In genomic region chr5:89450798-89451197, GRCm38 (mm10) we compare ENCODE assay signal across 27 mouse cellular contexts. TPM values are rescaled to one million over a fixed set of nuclear protein-coding genes. Genes with fewer than 3 reads are reported as not detected.
DNase-seq lines count a peak whose midpoint lies in the region; ATAC-seq and TF ChIP-seq lines count a peak whose summit lies in the region.
"Had no signal": no experiment of that assay in that cellular context is flagged by ENCODE, and none has a peak within 500 bp of the region (broad histone marks: within the 10 kb centered on the region; RNA-seq: fewer than 3 reads in every experiment).

No protein-coding gene starts in this region.

- no peak for TF ChIP-seq POLR2A in liver, adult 2 months (IDR thresholded peaks at IDR 0.05; ENCODE audit: extremely low read depth, insufficient read depth, low read length)
- no peak for TF ChIP-seq POLR2A in lung, adult 2 months (IDR thresholded peaks at IDR 0.05; ENCODE audit: borderline replicate concordance, extremely low read depth, low read depth, low read length)

- H3K4me1 ChIP-seq in liver, adult 2 months (ENCODE audit: control insufficient read depth, insufficient read depth, low read length), result peaks cover 31% of the 10 kb centered on the region
- no peaks in the 10 kb centered on the region for H3K4me1 ChIP-seq in liver, embryonic 11.5 days (replicated peaks; ENCODE audit: control insufficient read depth, insufficient read depth, low read length)
- no peaks in the 10 kb centered on the region for H3K4me1 ChIP-seq in lung, embryonic 16.5 days (replicated peaks; ENCODE audit: control insufficient read depth, insufficient read depth, low read length)
- H3K4me1 ChIP-seq in lung, adult 2 months (ENCODE audit: control insufficient read depth, insufficient read depth, low read length), result peaks cover 4% of the 10 kb centered on the region; the same call in 1 of the 2 replicates
- H3K4me1 ChIP-seq: embryonic facial prominence, embryonic 10.5 days; embryonic facial prominence, embryonic 12.5 days; forebrain, embryonic 13.5 days; forebrain, embryonic 15.5 days had no signal

- H3K36me3 ChIP-seq in liver, adult 2 months (ENCODE audit: control insufficient read depth, insufficient read depth, low read length), result peaks cover 50% of the 10 kb centered on the region
- H3K36me3 ChIP-seq in liver, embryonic 11.5 days (ENCODE audit: control insufficient read depth, insufficient read depth, low read length), result no peaks in the 10 kb centered on the region
- no peaks in the 10 kb centered on the region for H3K36me3 ChIP-seq in lung, embryonic 16.5 days (ENCODE audit: control insufficient read depth, insufficient read depth, low read length)
- H3K36me3 ChIP-seq: embryonic facial prominence, embryonic 10.5 days; embryonic facial prominence, embryonic 12.5 days; forebrain, embryonic 15.5 days; G1E had no signal

- peak; percentile 94 for DNase-seq in liver, adult 2 months (ENCODE audit: extremely low read depth, low read depth, low spot score)
- no peak for DNase-seq in liver, embryonic 11.5 days (ENCODE audit: low spot score)
- DNase-seq in lung, postnatal 10 days, result no peak
- peak; percentile 41 for DNase-seq in lung, postnatal 25 days (ENCODE audit: low spot score)
- DNase-seq in lung, adult 2 months, result no peak
- DNase-seq: adrenal gland, adult 8-10 months; adrenal gland, postnatal 14 days; adrenal gland, postnatal 36 days; B cell, adult 2 months; cerebellum, adult 11-12 months; cerebellum, adult 2 months; cerebellum, adult 9-10 months; cerebellum, postnatal 10 days; cerebellum, postnatal 25 days had no signal

- no peaks in the 10 kb centered on the region for H3K9me3 ChIP-seq in liver, embryonic 11.5 days (ENCODE audit: control insufficient read depth, low read length)
- no peaks in the 10 kb centered on the region for H3K9me3 ChIP-seq in lung, embryonic 16.5 days (ENCODE audit: control insufficient read depth, low read length)
- H3K9me3 ChIP-seq: embryonic facial prominence, embryonic 10.5 days; embryonic facial prominence, embryonic 12.5 days; forebrain, embryonic 13.5 days; forebrain, embryonic 15.5 days had no signal

- TF ChIP-seq CTCF in liver, adult 2 months (IDR thresholded peaks at IDR 0.05; ENCODE audit: low read depth, low read length), result no peak
- TF ChIP-seq CTCF in lung, adult 2 months (IDR thresholded peaks at IDR 0.05; ENCODE audit: insufficient read depth, low read length), result no peak

- no peaks in the 10 kb centered on the region for H3K27me3 ChIP-seq in liver, adult 2 months (ENCODE audit: control insufficient read depth, insufficient read depth, low read length)
- H3K27me3 ChIP-seq in liver, embryonic 11.5 days (replicated peaks; ENCODE audit: control insufficient read depth, insufficient read depth, low read length), result no peaks in the 10 kb centered on the region
- no peaks in the 10 kb centered on the region for H3K27me3 ChIP-seq in lung, embryonic 16.5 days (ENCODE audit: control insufficient read depth, insufficient read depth, low read depth, low read length)
- H3K27me3 ChIP-seq: CH12.LX; embryonic facial prominence, embryonic 12.5 days; forebrain, embryonic 13.5 days; forebrain, embryonic 15.5 days; Patski had no signal

- H3K4me2 ChIP-seq in liver, embryonic 11.5 days, result no peak overlapping the region
- H3K4me2 ChIP-seq in lung, embryonic 16.5 days (ENCODE audit: low read depth, low read length), result no peak overlapping the region
- H3K4me2 ChIP-seq: embryonic facial prominence, embryonic 12.5 days; forebrain, embryonic 13.5 days; forebrain, embryonic 15.5 days had no signal

- H3K79me2 ChIP-seq in liver, adult 2 months (ENCODE audit: control insufficient read depth, insufficient read depth, low read length), result peaks cover 11% of the 10 kb centered on the region; the same call in 1 of the 2 replicates

- H3K9ac ChIP-seq in liver, adult 2 months (ENCODE audit: low read depth, low read length), result peak overlapping the region; percentile 54
- H3K9ac ChIP-seq in liver, embryonic 11.5 days (ENCODE audit: low read depth, low read length), result no peak overlapping the region
- H3K9ac ChIP-seq in lung, embryonic 16.5 days (ENCODE audit: low read length), result no peak overlapping the region
- H3K9ac ChIP-seq: embryonic facial prominence, embryonic 12.5 days; forebrain, embryonic 13.5 days; forebrain, embryonic 15.5 days had no signal

- peak overlapping the region; percentile 48; the same call in 1 of the 2 replicates for H3K4me3 ChIP-seq in liver, adult 2 months (ENCODE audit: insufficient read depth, low read depth, low read length)
- no peak overlapping the region for H3K4me3 ChIP-seq in liver, embryonic 11.5 days (ENCODE audit: low read depth, low read length)
- H3K4me3 ChIP-seq in lung, embryonic 16.5 days (ENCODE audit: low read length), result no peak overlapping the region
- H3K4me3 ChIP-seq in lung, adult 2 months (replicated peaks; ENCODE audit: extremely low read depth, low read depth, low read length), result no peak overlapping the region
- H3K4me3 ChIP-seq: embryonic facial prominence, embryonic 10.5 days; embryonic facial prominence, embryonic 12.5 days; forebrain, embryonic 13.5 days; forebrain, embryonic 15.5 days had no signal

- peak overlapping the region; percentile 87 for H3K27ac ChIP-seq in liver, adult 2 months (replicated peaks; ENCODE audit: insufficient read depth, low read depth, low read length)
- H3K27ac ChIP-seq in liver, embryonic 11.5 days (ENCODE audit: low read depth, low read length), result no peak overlapping the region
- no peak overlapping the region for H3K27ac ChIP-seq in lung, embryonic 16.5 days (ENCODE audit: low read length)
- H3K27ac ChIP-seq: embryonic facial prominence, embryonic 10.5 days; embryonic facial prominence, embryonic 12.5 days; forebrain, embryonic 13.5 days; forebrain, embryonic 15.5 days had no signal

- no peak for ATAC-seq in liver, embryonic 11.5 days (replicated peaks; ENCODE audit: low FRiP score)
- 0 out of 2 replicates have a peak, but pooled peaks have one; percentile 28 for ATAC-seq in lung, embryonic 16.5 days (ENCODE audit: low read depth)
- ATAC-seq: activated CD4-positive, CD25-positive, alpha-beta regulatory T cell, adult 4 months; CD4-positive, CD25-positive, alpha-beta regulatory T cell, adult 4 months; forebrain, embryonic 13.5 days; forebrain, embryonic 15.5 days; Patski had no signal

RNA-seq across cellular contexts. Expression of gene Gc, which starts 6.9 kb away (rescaled TPM):
- 7,789 and 10,847 TPM in 2 replicates for total RNA-seq in liver, adult 2 months (2014; rRNA removed)
- 2,360 and 2,648 TPM in 2 replicates for polyA plus RNA-seq in liver, adult 2 months (2012; rRNA removed)
- 13.5 and 17.3 TPM in 2 replicates for polyA plus RNA-seq in liver, embryonic 11.5 days (2014; fragmentation: Nextera tagmentation; extraction: Ambion mirVana)
- polyA plus RNA-seq in lung, embryonic 16.5 days (2015; fragmentation: Nextera tagmentation; extraction: Ambion mirVana), result 1.0 and 10.1 TPM in 2 replicates
- 0.53 and 1.7 TPM in 2 replicates for polyA plus RNA-seq in lung, adult 2 months (2012; rRNA removed)
- total RNA-seq: CH12.LX, G1E had no signal
- polyA plus RNA-seq: activated CD4-positive, CD25-positive, alpha-beta regulatory T cell, adult 4 months; CD4-positive, CD25-positive, alpha-beta regulatory T cell, adult 4 months; cerebellum, adult 2 months; cortical plate, adult 2 months; embryonic facial prominence, embryonic 10.5 days; embryonic facial prominence, embryonic 12.5 days; embryonic facial prominence, embryonic 14.5 days; forebrain, embryonic 11.5 days; forebrain, embryonic 13.5 days; forebrain, embryonic 15.5 days; G1E had no signal

Comparison
In these comparisons a context has a peak if more than half of its experiments do, and no peak if none do; other contexts are left out.
1. DNase-seq: peak in liver, adult 2 months (single experiment) and lung, postnatal 25 days (single experiment); none in liver, embryonic 11.5 days (single experiment), lung, postnatal 10 days (single experiment) and lung, adult 2 months (single experiment).
2. RNA of gene Gc, which starts 6.9 kb away (polyA plus RNA-seq): 2,360 to 2,648 TPM in liver, adult 2 months; 13.5 to 17.3 TPM in liver, embryonic 11.5 days, 0.53 to 1.7 TPM in lung, adult 2 months and 1.0 to 10.1 TPM in lung, embryonic 16.5 days; every median in the first group is over 100 times any median in the second.